In the genomic region with DNA sequence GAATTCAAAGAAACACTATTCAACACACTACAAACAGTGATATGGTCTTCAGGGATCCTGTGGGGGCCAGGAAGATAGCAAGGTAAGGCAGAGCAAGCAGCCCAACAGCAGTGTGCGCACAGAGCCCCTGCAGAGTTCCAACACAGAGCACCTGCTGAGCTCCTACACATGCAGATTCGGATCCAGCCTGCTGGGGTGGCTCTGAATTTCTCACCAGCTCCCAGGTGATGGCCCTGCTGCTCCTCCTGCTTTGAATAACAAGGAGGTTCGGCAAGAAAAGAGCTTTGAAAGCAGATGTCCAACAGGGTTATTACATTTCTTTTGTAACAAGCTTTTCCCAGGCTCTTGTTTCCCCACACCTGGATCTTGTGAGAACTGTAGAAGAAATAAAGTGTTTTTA, we compare ENCODE assay signal across 19 mouse cellular contexts. TPM values are rescaled to one million over a fixed set of nuclear protein-coding genes. Genes with fewer than 3 reads are reported as not detected.
"Had no signal": no experiment of that assay in that cellular context is flagged by ENCODE, and none has a peak within 500 bp of the region (broad histone marks: within the 10 kb centered on the region; RNA-seq: fewer than 3 reads in every experiment).

No protein-coding gene starts in this region.

- H3K9me3 ChIP-seq: midbrain, embryonic 10.5 days; midbrain, embryonic 12.5 days; neural tube, embryonic 13.5 days; neural tube, embryonic 15.5 days had no signal

- H3K36me3 ChIP-seq: midbrain, embryonic 10.5 days; midbrain, embryonic 12.5 days; neural tube, embryonic 13.5 days; neural tube, embryonic 15.5 days had no signal

- DNase-seq: lung, adult 18-20 months; lung, embryonic 14.5 days; lung, postnatal 10 days; lung, postnatal 4 days; midbrain, embryonic 14.5 days; retina, postnatal 1 day; right cerebral cortex, adult 18-20 months; right cerebral cortex, postnatal 25 days; right cerebral cortex, postnatal 4 days; spleen, adult 18-20 months; thymus, adult 18-20 months; thymus, postnatal 14 days; thymus, postnatal 36 days had no signal

- H3K27me3 ChIP-seq: neural tube, embryonic 15.5 days had no signal

- H3K4me1 ChIP-seq: midbrain, embryonic 10.5 days; midbrain, embryonic 12.5 days; neural tube, embryonic 13.5 days; neural tube, embryonic 15.5 days had no signal

- H3K27ac ChIP-seq: midbrain, embryonic 10.5 days; midbrain, embryonic 12.5 days; neural tube, embryonic 13.5 days; neural tube, embryonic 15.5 days had no signal

- H3K4me3 ChIP-seq: midbrain, embryonic 10.5 days; midbrain, embryonic 12.5 days; myocyte; neural tube, embryonic 13.5 days; neural tube, embryonic 15.5 days had no signal

- H3K9ac ChIP-seq: lung, embryonic 14.5 days; midbrain, embryonic 12.5 days; neural tube, embryonic 13.5 days; neural tube, embryonic 15.5 days had no signal

RNA-seq across cellular contexts. Expression of a gene that starts 36.6 kb away (rescaled TPM):
- total RNA-seq: megakaryocyte, adult 5-6 weeks had no signal
